Mouse (Mus musculus) spleen, adult 2 months (tissue): ENCODE measurements around the gene Grtp1. TPM values are rescaled to one million over a fixed set of nuclear protein-coding genes. Genes with fewer than 3 reads are reported as not detected.

Experiments
- DNase-seq, 2 experiments: peaks; one replicate each; pipeline versions ENCODE4 v3.0.0 to v3.0.0-alpha.2; 2012 to 2021; ENCODE audit warnings: low spot score in 2 of 2, low read depth in 1 of 2
- H3K27ac ChIP-seq: fragments of 200-500 bp; 2 replicates; pipeline ENCODE4 v1.5.1; 2012; ENCODE audit warnings: low read length, inconsistent platforms; ENCODE audit not compliant: insufficient read depth
- H3K27me3 ChIP-seq: fragments of 200-500 bp; 2 replicates; pipeline ENCODE4 v1.6.1; 2012; ENCODE audit warnings: mild to moderate bottlenecking, moderate library complexity, low read length, inconsistent platforms; ENCODE audit not compliant: control insufficient read depth, insufficient read depth
- H3K36me3 ChIP-seq: fragments of 200-500 bp; 2 replicates; pipeline ENCODE4 v1.6.1; 2012; ENCODE audit warnings: mild to moderate bottlenecking, low read length, inconsistent platforms; ENCODE audit not compliant: control insufficient read depth, insufficient read depth
- H3K4me1 ChIP-seq: fragments of 200-500 bp; 2 replicates; pipeline ENCODE4 v1.6.1; 2011; ENCODE audit warnings: inconsistent platforms; ENCODE audit not compliant: control insufficient read depth, insufficient read depth, insufficient read length
- H3K4me3 ChIP-seq: fragments of 200-500 bp; 2 replicates; pipeline ENCODE4 v1.5.1; 2011; ENCODE audit warnings: mild to moderate bottlenecking, inconsistent platforms; ENCODE audit not compliant: insufficient read depth, insufficient read length; ENCODE audit errors: extremely low read depth
- CTCF ChIP-seq: fragments of 200-500 bp; IDR thresholded peaks from 2 replicates; pipeline ENCODE4 v1.5.1; 2011; ENCODE audit warnings: mild to moderate bottlenecking, inconsistent platforms; ENCODE audit not compliant: insufficient read depth, insufficient read length, insufficient replicate concordance; ENCODE audit errors: extremely low read depth
- POLR2A ChIP-seq: fragments of 200-500 bp; IDR thresholded peaks from 2 replicates; pipeline ENCODE4 v1.6.1; 2011; ENCODE audit warnings: low read depth, low read length, inconsistent platforms
- WGBS: fragments of 180-500 bp; shearing (Covaris S2); methylation state at CpG from one replicate; pipeline ENCODE4 v1.1.7; 2018; 5-methylcytosine and 5-hydroxymethylcytosine counted together
- polyA plus RNA-seq: library from polyadenylated mRNA; depleted of rRNA; stranded (reverse); fragments of >200 nt; gene quantifications from 2 replicates; pipeline ENCODE4 v1.2.3, GENCODE M21; 2012

The Grtp1 gene
- polyA plus RNA-seq, 1 experiment: 1.6 TPM

- TF ChIP-seq CTCF (no peak), POLR2A (no peak)
- DNase-seq: no peak
- Histone ChIP-seq H3K4me1 (no peaks in the 10 kb centered on the region), H3K27ac (no peak overlapping the region), H3K27me3 (no peaks in the 10 kb centered on the region), H3K4me3 (no peak overlapping the region), H3K36me3 (no peaks in the 10 kb centered on the region)
- WGBS: 89% methylated on average over 4 of the region's 4 CpGs
Observed at GRCm38 (mm10) chr8:13230471-13230870, 30.1 kb upstream of the Grtp1 start.

- TF ChIP-seq CTCF (no peak), POLR2A (no peak)
- WGBS: 90% methylated on average over 12 of the region's 12 CpGs
- no peaks in the 10 kb centered on the region for H3K4me1 ChIP-seq
- H3K27me3 ChIP-seq: no peaks in the 10 kb centered on the region
- H3K27ac ChIP-seq: no peak overlapping the region
- DNase-seq: no peak
- no peak overlapping the region for H3K4me3 ChIP-seq
- no peaks in the 10 kb centered on the region for H3K36me3 ChIP-seq
Observed at GRCm38 (mm10) chr8:13229802-13230201, 29.4 kb upstream of the Grtp1 start.

GRCm38 (mm10) chr8:13228923-13229610 lies 28.6 kb upstream of the Grtp1 start:
- H3K27me3 ChIP-seq: no peaks in the 10 kb centered on the region
- H3K4me1 ChIP-seq: no peaks in the 10 kb centered on the region
- no peaks in the 10 kb centered on the region for H3K36me3 ChIP-seq
- H3K4me3 ChIP-seq: no peak overlapping the region
- TF ChIP-seq CTCF (no peak), POLR2A (no peak)
- no peak overlapping the region for H3K27ac ChIP-seq
- DNase-seq: no peak
- 68% methylated on average over 9 of the region's 9 CpGs for WGBS

- Histone ChIP-seq H3K36me3 (no peaks in the 10 kb centered on the region), H3K27me3 (no peaks in the 10 kb centered on the region), H3K27ac (no peak overlapping the region), H3K4me1 (no peaks in the 10 kb centered on the region), H3K4me3 (no peak overlapping the region)
- no peak for TF ChIP-seq POLR2A
- TF ChIP-seq CTCF: no peak
- DNase-seq: no peak
- WGBS: 49% methylated on average over 3 of the region's 3 CpGs
Observed at GRCm38 (mm10) chr8:13227184-13227583, 26.8 kb upstream of the Grtp1 start.

GRCm38 (mm10) chr8:13226288-13226687 lies 25.9 kb upstream of the Grtp1 start:
- Histone ChIP-seq H3K4me1 (no peaks in the 10 kb centered on the region), H3K27ac (no peak overlapping the region), H3K4me3 (no peak overlapping the region), H3K27me3 (no peaks in the 10 kb centered on the region), H3K36me3 (no peaks in the 10 kb centered on the region)
- no peak for TF ChIP-seq POLR2A
- TF ChIP-seq CTCF: no peak
- no peak for DNase-seq
- 66% methylated on average over 6 of the region's 6 CpGs for WGBS

GRCm38 (mm10) chr8:13224426-13224825 lies 24.0 kb upstream of the Grtp1 start:
- DNase-seq: no peak
- no peak overlapping the region for H3K27ac ChIP-seq
- no peaks in the 10 kb centered on the region for H3K36me3 ChIP-seq
- H3K27me3 ChIP-seq: no peaks in the 10 kb centered on the region
- WGBS: 81% methylated on average over 9 of the region's 9 CpGs
- no peaks in the 10 kb centered on the region for H3K4me1 ChIP-seq
- TF ChIP-seq CTCF: no peak
- TF ChIP-seq POLR2A: no peak
- H3K4me3 ChIP-seq: no peak overlapping the region

GRCm38 (mm10) chr8:13218441-13218840 lies 18.0 kb upstream of the Grtp1 start:
- Histone ChIP-seq H3K4me3 (no peak overlapping the region), H3K27me3 (no peaks in the 10 kb centered on the region), H3K27ac (no peak overlapping the region), H3K36me3 (no peaks in the 10 kb centered on the region), H3K4me1 (peaks cover 9% of the 10 kb centered on the region; the same call in 1 of the 2 replicates)
- TF ChIP-seq POLR2A: no peak
- no peak for TF ChIP-seq CTCF
- 87% methylated on average over 4 of the region's 4 CpGs for WGBS
- DNase-seq: no peak
